Mouse (Mus musculus) CD8-positive naive resting alpha-beta T cell, adult 2 months (primary cell): ENCODE measurements around the gene Pros1.

Source experiments
- DNase-seq, 2 experiments: peaks; one replicate each; pipeline ENCODE4 v3.0.0; 2022; ENCODE audit warnings: low read depth in 2 of 2, low spot score in 2 of 2

Pros1 gene

GRCm38 (mm10) chr16:62860140-62860539, 6.0 kb downstream of the Pros1 start:
- DNase-seq, result no peak

DNA sequence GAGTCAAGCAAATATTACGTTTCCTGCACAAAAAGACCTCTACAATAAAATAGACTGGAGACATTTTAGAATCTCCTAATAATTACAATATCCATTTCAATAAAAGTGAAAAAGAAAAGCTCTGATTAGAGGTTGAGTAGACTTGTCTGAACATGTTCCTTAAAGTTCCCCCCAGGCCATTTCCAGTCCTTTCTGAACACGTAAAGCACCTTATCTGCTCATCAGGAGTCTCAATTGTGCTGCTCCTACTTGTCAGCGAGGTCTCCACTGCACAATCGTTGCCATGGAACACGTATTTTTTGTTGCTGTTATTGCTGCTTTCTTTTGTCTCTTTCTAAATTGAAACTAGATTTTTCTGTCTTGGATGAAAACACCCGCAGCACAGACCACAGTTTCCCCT, 7.3 kb downstream of the Pros1 start:
- no peak for DNase-seq

DNA sequence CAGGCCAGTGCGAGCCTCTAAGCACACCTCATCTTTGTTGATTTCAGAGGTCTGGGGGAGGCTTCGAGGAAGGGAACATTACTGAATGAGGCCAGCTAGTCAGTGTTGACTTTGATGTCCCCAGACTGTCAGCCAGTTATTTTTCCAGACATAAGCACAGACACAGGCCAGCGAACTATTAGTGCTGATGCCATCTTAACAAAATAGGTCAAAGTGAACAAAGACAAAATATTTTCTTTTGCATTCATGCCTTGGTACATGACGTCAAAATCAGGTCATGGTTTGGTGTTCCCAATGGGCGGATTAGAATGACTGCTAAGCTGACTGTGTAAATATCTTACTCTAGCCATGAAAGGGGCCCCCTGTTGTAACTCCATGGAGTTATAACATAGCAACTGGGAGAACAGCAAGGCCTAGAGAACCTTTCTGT, 18.6 kb downstream of the Pros1 start:
- no peak for DNase-seq

DNA sequence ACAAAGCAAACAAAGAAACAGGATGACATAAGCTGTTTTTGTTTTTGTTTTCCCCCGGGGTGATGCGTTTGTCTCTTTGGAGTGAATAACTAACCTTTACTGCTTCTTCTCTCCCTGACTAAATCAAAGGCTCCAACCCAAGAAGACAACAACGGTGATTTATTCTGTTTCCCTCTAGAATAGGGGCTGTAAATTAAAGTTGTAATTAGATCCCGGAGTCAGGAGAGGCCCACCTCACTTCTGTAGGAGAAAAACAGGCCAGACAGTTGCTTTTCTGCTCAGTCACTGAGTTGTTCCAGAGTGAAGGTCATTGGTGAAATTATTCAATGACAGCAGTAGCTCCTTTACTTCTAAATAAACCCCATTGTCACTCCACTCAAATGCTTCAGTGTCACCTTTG, 19.1 kb downstream of the Pros1 start:
- no peak for DNase-seq

GRCm38 (mm10) chr16:62874065-62874464, 20.0 kb downstream of the Pros1 start:
- no peak for DNase-seq

- no peak for DNase-seq
Measured at GRCm38 (mm10) chr16:62895824-62896223, 41.7 kb downstream of the Pros1 start.

DNA sequence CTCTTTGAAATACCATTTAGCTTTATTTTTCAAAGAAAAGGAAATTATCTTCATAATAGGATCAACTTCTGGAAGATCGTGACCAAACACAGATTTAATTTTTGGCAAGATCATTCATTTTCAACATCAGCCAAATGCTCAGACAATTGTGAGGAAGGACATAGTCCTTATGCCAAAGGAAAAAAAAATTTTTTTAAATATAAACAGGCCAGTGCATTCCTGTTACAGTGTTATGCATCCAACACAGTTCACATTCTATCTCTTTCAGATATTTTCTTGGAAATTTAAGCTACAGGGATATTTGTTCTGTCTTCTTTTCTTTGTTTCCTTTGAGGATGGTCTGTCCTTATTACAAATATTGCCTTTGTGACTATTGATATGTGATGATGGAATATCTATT, 57.3 kb downstream of the Pros1 start:
- DNase-seq, result no peak

DNA sequence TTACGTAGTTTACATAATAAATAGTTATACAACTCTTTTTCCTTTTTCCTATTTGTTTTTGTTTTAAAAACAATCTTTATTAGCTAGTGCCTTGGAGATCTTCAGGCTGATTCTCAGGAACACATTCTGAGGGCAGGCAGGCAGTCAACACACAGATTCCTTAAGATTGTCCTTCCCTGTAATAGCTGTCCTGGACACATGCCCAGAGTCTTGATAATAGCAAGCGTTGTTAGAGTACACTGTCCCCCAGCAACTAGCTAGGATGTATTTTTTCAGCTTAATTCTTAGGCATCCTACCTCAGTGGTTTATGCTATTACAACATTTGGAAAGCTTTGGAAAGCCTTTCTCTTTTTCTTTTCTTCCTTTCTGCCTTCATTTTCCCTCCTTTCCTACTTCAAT, 58.1 kb downstream of the Pros1 start:
- no peak for DNase-seq

DNA sequence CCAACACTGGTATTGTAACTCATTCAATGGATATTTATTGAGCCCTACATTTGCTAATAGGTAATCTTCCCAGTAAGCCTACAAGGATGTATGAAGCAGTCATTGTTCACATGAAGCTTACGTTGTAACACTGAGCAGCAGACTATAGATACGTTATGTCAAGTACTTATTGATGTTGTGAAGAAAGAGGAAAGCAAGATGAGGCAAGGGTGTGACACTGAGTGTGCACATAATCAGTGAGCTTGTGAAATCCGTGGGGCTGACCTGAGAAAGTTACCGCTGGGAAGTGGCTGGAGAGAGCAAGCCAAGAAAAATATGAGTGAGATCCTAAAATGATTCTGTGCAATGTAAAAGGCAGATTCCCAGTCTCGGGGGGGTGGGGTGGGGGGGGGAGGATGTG, 61.4 kb downstream of the Pros1 start:
- no peak for DNase-seq

- DNase-seq, result no peak
Measured at GRCm38 (mm10) chr16:62922245-62922644, 68.1 kb downstream of the Pros1 start.

DNA sequence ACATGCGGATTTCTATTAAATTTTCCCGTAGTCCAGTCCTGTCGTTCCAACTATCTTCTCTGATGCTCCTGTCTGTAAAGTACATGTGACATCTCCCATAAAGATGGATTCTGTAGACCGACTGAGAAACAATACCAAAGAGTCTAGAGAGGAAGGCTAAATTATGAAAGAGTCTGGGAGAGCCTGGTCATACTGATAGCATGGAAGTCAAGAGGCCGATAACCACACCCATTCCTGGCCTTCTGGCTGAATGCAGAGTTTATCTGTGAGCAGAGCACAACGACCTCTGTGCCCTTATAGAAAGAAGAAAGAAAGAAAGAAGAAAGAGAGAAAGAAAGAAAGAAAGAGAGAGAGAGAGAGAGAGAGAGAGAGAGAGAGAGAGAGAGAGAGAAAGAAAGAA, 77.2 kb downstream of the Pros1 start:
- DNase-seq, result no peak

DNA sequence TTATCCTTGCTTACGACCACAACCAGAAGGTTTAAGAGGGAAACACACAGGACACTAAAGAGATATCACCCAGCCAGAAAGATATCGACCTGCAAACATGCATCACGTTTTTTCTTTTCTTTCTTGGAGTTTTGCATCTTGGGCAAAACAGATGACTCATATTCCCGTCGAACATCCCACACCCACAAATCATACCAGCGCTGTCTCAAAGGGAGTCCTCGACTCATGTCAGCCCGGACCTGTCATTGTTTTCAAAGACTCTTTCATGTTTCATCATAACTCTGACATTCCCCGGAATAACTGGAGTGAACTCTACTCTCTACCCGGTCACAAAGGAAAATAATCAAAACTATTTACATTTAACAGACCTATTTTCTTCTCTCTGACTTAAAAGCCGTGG, 82.2 kb downstream of the Pros1 start:
- DNase-seq, result no peak

GRCm38 (mm10) chr16:62940388-62941003, 86.4 kb downstream of the Pros1 start:
- DNase-seq, result peak; percentile 35 to 49

DNA sequence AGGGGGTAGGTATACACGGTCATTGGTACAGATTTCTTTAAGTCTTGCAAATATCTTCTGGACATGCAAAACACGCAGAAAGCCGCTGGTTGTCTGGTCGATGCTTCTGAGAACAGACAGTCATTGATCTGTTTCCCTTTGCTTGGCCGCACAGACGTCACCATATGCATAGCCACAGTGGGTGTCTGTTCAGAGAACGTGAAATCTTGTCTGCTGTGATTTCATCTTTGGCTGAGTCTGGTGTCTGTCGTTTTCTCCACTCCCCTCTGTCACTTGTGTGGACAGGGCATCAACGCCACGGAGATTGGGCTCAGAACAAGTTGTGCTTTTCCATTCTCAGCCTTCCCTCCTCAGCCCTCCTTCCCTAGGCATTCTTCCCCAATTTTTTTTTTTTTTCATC, 87.7 kb downstream of the Pros1 start:
- no peak for DNase-seq

DNA sequence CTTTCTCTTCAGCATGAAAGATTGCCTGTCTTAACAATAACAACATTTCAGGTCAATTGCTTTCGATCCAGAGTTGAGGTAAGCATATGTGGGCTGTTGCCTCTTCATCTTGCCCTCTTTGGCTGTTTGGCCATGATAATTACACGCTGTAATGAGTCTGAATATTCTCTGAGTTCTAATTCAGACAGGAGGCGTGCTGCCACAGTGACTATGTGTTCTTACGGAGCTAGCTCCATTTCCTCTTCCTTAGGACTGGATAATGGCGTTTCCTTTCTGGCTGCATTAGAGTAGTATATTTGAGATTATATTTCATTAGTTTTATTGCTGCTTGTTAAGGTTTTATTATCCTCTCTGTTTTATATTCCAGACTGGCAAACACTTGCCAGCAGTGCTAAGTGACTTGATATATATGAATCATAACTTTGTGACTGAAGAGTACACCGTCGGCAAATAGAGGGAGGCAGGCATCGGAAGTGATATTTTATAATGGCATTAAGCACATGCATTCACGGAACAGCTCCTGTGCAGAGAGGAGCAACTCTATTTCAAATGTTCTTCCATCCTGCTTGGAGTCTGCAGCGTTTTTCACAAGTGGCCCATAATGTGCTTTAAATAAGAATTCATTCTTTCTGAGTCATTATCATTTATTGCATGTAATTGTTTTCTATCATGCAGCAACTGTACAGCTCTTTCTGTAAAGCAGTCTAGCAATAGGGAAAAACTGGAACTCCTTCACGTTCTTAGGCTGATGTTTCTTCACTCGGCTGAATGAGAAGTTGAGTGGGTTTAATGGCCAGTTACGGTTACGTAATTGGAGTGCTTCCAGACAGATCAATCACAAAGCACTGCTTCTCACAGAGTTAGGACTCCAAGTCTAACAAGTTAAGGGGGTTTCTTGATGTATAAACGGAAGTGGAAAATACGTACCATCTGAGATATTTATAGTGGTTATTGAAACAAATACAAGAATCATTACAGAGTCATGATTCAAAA, 88.6 kb downstream of the Pros1 start:
- no peak for DNase-seq

DNA sequence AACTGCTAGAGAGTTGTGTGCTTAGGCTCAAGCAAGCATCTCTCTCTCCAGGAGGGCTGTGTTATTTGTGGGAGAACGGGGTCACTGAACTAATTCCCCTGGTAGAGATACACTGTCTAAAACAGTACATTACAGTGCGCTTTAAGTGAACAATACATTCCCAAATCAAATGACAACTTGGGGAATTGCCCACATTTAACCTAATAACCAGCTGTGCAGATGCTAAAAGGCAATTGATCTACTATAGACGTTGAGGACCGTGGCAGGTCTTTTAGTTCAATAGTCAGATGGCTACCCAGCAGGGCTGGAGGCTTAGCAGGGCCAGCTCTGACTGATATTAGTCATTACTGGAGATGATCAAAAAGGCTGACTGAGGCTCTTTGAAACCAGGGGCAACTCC, 104.4 kb downstream of the Pros1 start:
- no peak for DNase-seq

DNA sequence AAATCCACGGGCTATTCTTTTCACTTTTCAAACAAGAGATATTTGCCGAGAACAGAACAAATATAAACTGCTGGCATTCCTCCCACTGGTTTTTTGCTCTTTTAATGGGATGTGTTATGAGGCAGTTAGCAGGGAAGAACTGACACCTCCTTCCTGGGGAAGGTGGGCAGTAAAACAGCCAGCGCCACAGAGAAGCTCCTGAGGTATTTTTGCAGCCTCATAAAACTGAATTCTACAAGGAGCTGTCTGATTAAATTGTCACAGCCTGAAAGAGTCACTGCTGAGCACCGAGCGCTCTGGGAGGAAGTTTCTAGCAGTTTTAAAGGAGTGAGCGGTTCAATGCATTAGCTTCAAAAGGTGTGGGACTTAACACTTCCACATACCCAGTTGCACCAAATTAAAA, 110.3 kb downstream of the Pros1 start:
- no peak for DNase-seq

GRCm38 (mm10) chr16:62971673-62972332, 117.7 kb downstream of the Pros1 start:
- DNase-seq, result no peak

DNA sequence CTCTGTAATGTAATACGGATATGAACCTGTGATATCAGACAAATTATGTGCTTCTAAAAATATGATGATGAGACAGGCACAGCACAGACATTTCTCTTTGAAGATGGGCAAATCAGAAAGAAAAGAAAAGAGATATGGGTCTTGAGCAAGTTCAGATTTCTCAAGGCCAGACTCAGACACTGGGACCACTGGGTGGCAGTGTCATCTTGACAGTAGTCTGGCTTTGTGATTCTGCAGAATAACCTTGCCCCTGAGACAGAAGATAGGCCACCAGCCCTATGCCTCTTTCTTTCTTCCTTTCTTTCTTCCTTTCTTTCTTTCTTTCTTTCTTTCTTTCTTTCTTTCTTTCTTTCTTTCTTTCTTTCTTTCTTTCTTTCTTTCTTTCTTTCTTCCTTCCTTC, 120.8 kb downstream of the Pros1 start:
- no peak for DNase-seq
